Mouse (Mus musculus): ENCODE results near the gene Ccdc154. TPM values are rescaled to one million over a fixed set of nuclear protein-coding genes. Genes with fewer than 3 reads are reported as not detected.

The Ccdc154 gene
- polyA plus RNA-seq, 1 experiment from 2014 or later = not detected

GRCm38 (mm10) chr17:25127681-25128080, 34.6 kb upstream of the Ccdc154 start:
- no peaks in the 10 kb centered on the region for H3K27me3 ChIP-seq (ENCODE audit: control insufficient read depth, insufficient read depth, low read length)
- no peak overlapping the region for H3K4me2 ChIP-seq (ENCODE audit: low read depth, low read length)
- no peak for ATAC-seq (ENCODE audit: low read depth)
- no peaks in the 10 kb centered on the region for H3K4me1 ChIP-seq (ENCODE audit: control insufficient read depth, insufficient read depth, low read length)
- 81% methylated on average over 9 of the region's 9 CpGs for WGBS
- H3K27ac ChIP-seq (ENCODE audit: low read depth, low read length) = no peak overlapping the region
- no peaks in the 10 kb centered on the region for H3K9me3 ChIP-seq (ENCODE audit: control insufficient read depth, low read length)
- H3K4me3 ChIP-seq (ENCODE audit: low read depth, low read length) = no peak overlapping the region
- no peak overlapping the region for H3K9ac ChIP-seq (replicated peaks; ENCODE audit: low read depth, low read length)
- H3K36me3 ChIP-seq (ENCODE audit: control insufficient read depth, insufficient read depth, low read length) = no peaks in the 10 kb centered on the region

- Histone ChIP-seq H3K4me3 (ENCODE audit: low read depth, low read length) (no peak overlapping the region), H3K9ac (replicated peaks; ENCODE audit: low read depth, low read length) (no peak overlapping the region), H3K4me1 (ENCODE audit: control insufficient read depth, insufficient read depth, low read length) (peaks cover 9% of the 10 kb centered on the region), H3K27ac (ENCODE audit: low read depth, low read length) (no peak overlapping the region), H3K36me3 (ENCODE audit: control insufficient read depth, insufficient read depth, low read length) (no peaks in the 10 kb centered on the region), H3K27me3 (ENCODE audit: control insufficient read depth, insufficient read depth, low read length) (no peaks in the 10 kb centered on the region), H3K4me2 (ENCODE audit: low read depth, low read length) (no peak overlapping the region), H3K9me3 (ENCODE audit: control insufficient read depth, low read length) (no peaks in the 10 kb centered on the region)
- no peak for ATAC-seq (ENCODE audit: low read depth)
- WGBS = 93% methylated on average over 1 of the region's 1 CpGs
These were observed 32.2 kb upstream of the Ccdc154 start for GRCm38 (mm10) chr17:25130060-25130459.

GRCm38 (mm10) chr17:25133275-25133698, 29.0 kb upstream of the Ccdc154 start, which contains the start of gene Clcn7:
Gene Clcn7, plus strand, starts transcription at chr17:25133391.
- no peaks in the 10 kb centered on the region for H3K9me3 ChIP-seq (ENCODE audit: control insufficient read depth, low read length)
- peak within 1 kb of the TSS; percentile 60 for H3K4me2 ChIP-seq (ENCODE audit: low read depth, low read length)
- no peaks in the 10 kb centered on the region for H3K36me3 ChIP-seq (ENCODE audit: control insufficient read depth, insufficient read depth, low read length)
- H3K27me3 ChIP-seq (ENCODE audit: control insufficient read depth, insufficient read depth, low read length) = no peaks in the 10 kb centered on the region
- peaks cover 9% of the 10 kb centered on the region for H3K4me1 ChIP-seq (ENCODE audit: control insufficient read depth, insufficient read depth, low read length)
- peak within 1 kb of the TSS; percentile 73 for H3K9ac ChIP-seq (replicated peaks; ENCODE audit: low read depth, low read length)
- peak within 1 kb of the TSS; percentile 62; the same call in 1 of the 2 replicates for H3K27ac ChIP-seq (ENCODE audit: low read depth, low read length)
- WGBS = under 1% methylated on average over 40 of the region's 40 CpGs
- peak within 1 kb of the TSS; percentile 95 for H3K4me3 ChIP-seq (ENCODE audit: low read depth, low read length)
- peak; percentile 95 for ATAC-seq (ENCODE audit: low read depth)

- 86% methylated on average over 6 of the region's 6 CpGs for WGBS
- no peak overlapping the region for H3K27ac ChIP-seq (ENCODE audit: low read depth, low read length)
- ATAC-seq (ENCODE audit: low read depth) = no peak
These were observed 26.6 kb upstream of the Ccdc154 start for GRCm38 (mm10) chr17:25135622-25136021.

GRCm38 (mm10) chr17:25138803-25139202, 23.5 kb upstream of the Ccdc154 start:
- H3K4me2 ChIP-seq (ENCODE audit: low read depth, low read length) = no peak overlapping the region
- ATAC-seq (ENCODE audit: low read depth) = no peak

More at GRCm38 (mm10) chr17:25135622-25136021, 26.6 kb upstream of the Ccdc154 start:
- no peaks in the 10 kb centered on the region for H3K36me3 ChIP-seq (ENCODE audit: control insufficient read depth, insufficient read depth, low read length)
- H3K4me3 ChIP-seq (ENCODE audit: low read depth, low read length) = no peak overlapping the region
- no peaks in the 10 kb centered on the region for H3K9me3 ChIP-seq (ENCODE audit: control insufficient read depth, low read length)
- no peak overlapping the region for H3K9ac ChIP-seq (replicated peaks; ENCODE audit: low read depth, low read length)
- peaks cover 9% of the 10 kb centered on the region for H3K4me1 ChIP-seq (ENCODE audit: control insufficient read depth, insufficient read depth, low read length)
- H3K4me2 ChIP-seq (ENCODE audit: low read depth, low read length) = no peak overlapping the region
- no peaks in the 10 kb centered on the region for H3K27me3 ChIP-seq (ENCODE audit: control insufficient read depth, insufficient read depth, low read length)

GRCm38 (mm10) chr17:25139960-25140359, 22.3 kb upstream of the Ccdc154 start:
- Histone ChIP-seq H3K27ac (ENCODE audit: low read depth, low read length) (no peak overlapping the region), H3K27me3 (ENCODE audit: control insufficient read depth, insufficient read depth, low read length) (no peaks in the 10 kb centered on the region), H3K9me3 (ENCODE audit: control insufficient read depth, low read length) (no peaks in the 10 kb centered on the region), H3K4me1 (ENCODE audit: control insufficient read depth, insufficient read depth, low read length) (no peaks in the 10 kb centered on the region), H3K36me3 (ENCODE audit: control insufficient read depth, insufficient read depth, low read length) (0 out of 2 replicates have a peak, but pooled peaks cover 2% of the 10 kb centered on the region), H3K4me2 (ENCODE audit: low read depth, low read length) (no peak overlapping the region), H3K9ac (replicated peaks; ENCODE audit: low read depth, low read length) (no peak overlapping the region), H3K4me3 (ENCODE audit: low read depth, low read length) (no peak overlapping the region)
- 74% methylated on average over 4 of the region's 4 CpGs for WGBS
- ATAC-seq (ENCODE audit: low read depth) = no peak

More at GRCm38 (mm10) chr17:25138803-25139202, 23.5 kb upstream of the Ccdc154 start:
- 100% methylated on average over 1 of the region's 1 CpGs for WGBS
- Histone ChIP-seq H3K9me3 (ENCODE audit: control insufficient read depth, low read length) (no peaks in the 10 kb centered on the region), H3K27me3 (ENCODE audit: control insufficient read depth, insufficient read depth, low read length) (no peaks in the 10 kb centered on the region), H3K27ac (ENCODE audit: low read depth, low read length) (no peak overlapping the region), H3K4me3 (ENCODE audit: low read depth, low read length) (no peak overlapping the region), H3K36me3 (ENCODE audit: control insufficient read depth, insufficient read depth, low read length) (no peaks in the 10 kb centered on the region), H3K9ac (replicated peaks; ENCODE audit: low read depth, low read length) (no peak overlapping the region), H3K4me1 (ENCODE audit: control insufficient read depth, insufficient read depth, low read length) (peaks cover 8% of the 10 kb centered on the region)

- Histone ChIP-seq H3K27ac (ENCODE audit: low read depth, low read length) (no peak overlapping the region), H3K27me3 (ENCODE audit: control insufficient read depth, insufficient read depth, low read length) (no peaks in the 10 kb centered on the region), H3K36me3 (ENCODE audit: control insufficient read depth, insufficient read depth, low read length) (peaks cover 18% of the 10 kb centered on the region; the same call in 1 of the 2 replicates), H3K4me2 (ENCODE audit: low read depth, low read length) (no peak overlapping the region), H3K9ac (replicated peaks; ENCODE audit: low read depth, low read length) (no peak overlapping the region), H3K4me3 (ENCODE audit: low read depth, low read length) (no peak overlapping the region), H3K9me3 (ENCODE audit: control insufficient read depth, low read length) (no peaks in the 10 kb centered on the region), H3K4me1 (ENCODE audit: control insufficient read depth, insufficient read depth, low read length) (no peaks in the 10 kb centered on the region)
- WGBS = 81% methylated on average over 7 of the region's 7 CpGs
- no peak for ATAC-seq (ENCODE audit: low read depth)
These were observed 1.1 kb downstream of the Ccdc154 start for GRCm38 (mm10) chr17:25163387-25163786.

GRCm38 (mm10) chr17:25164770-25165169, 2.5 kb downstream of the Ccdc154 start:
- no peak overlapping the region for H3K27ac ChIP-seq (ENCODE audit: low read depth, low read length)
- H3K4me1 ChIP-seq (ENCODE audit: control insufficient read depth, insufficient read depth, low read length) = no peaks in the 10 kb centered on the region
- H3K27me3 ChIP-seq (ENCODE audit: control insufficient read depth, insufficient read depth, low read length) = no peaks in the 10 kb centered on the region
- 92% methylated on average over 3 of the region's 3 CpGs for WGBS
- no peak overlapping the region for H3K4me2 ChIP-seq (ENCODE audit: low read depth, low read length)
- H3K36me3 ChIP-seq (ENCODE audit: control insufficient read depth, insufficient read depth, low read length) = peaks cover 10% of the 10 kb centered on the region; the same call in 1 of the 2 replicates
- H3K9ac ChIP-seq (replicated peaks; ENCODE audit: low read depth, low read length) = no peak overlapping the region
- no peaks in the 10 kb centered on the region for H3K9me3 ChIP-seq (ENCODE audit: control insufficient read depth, low read length)
- ATAC-seq (ENCODE audit: low read depth) = no peak
- H3K4me3 ChIP-seq (ENCODE audit: low read depth, low read length) = no peak overlapping the region

- H3K9ac ChIP-seq (replicated peaks; ENCODE audit: low read depth, low read length) = no peak overlapping the region
- 53% methylated on average over 6 of the region's 6 CpGs for WGBS
- no peaks in the 10 kb centered on the region for H3K4me1 ChIP-seq (ENCODE audit: control insufficient read depth, insufficient read depth, low read length)
- H3K27me3 ChIP-seq (ENCODE audit: control insufficient read depth, insufficient read depth, low read length) = no peaks in the 10 kb centered on the region
- no peaks in the 10 kb centered on the region for H3K9me3 ChIP-seq (ENCODE audit: control insufficient read depth, low read length)
- H3K4me2 ChIP-seq (ENCODE audit: low read depth, low read length) = no peak overlapping the region
- ATAC-seq (ENCODE audit: low read depth) = no peak
- no peaks in the 10 kb centered on the region; the same call in 1 of the 2 replicates for H3K36me3 ChIP-seq (ENCODE audit: control insufficient read depth, insufficient read depth, low read length)
- no peak overlapping the region for H3K27ac ChIP-seq (ENCODE audit: low read depth, low read length)
- no peak overlapping the region for H3K4me3 ChIP-seq (ENCODE audit: low read depth, low read length)
These were observed 3.9 kb downstream of the Ccdc154 start for GRCm38 (mm10) chr17:25165970-25166671.
